Mouse (Mus musculus) embryo, embryonic 11 days (tissue): ENCODE measurements around the gene Vps53.

ENCODE experiments used
- DNase-seq: peaks from one replicate; pipeline ENCODE4 v3.0.0-alpha.2; 2015

The Vps53 gene

GRCm38 (mm10) chr11:76050967-76051512 lies 128.4 kb downstream of the Vps53 start:
- DNase-seq, result no peak

DNA sequence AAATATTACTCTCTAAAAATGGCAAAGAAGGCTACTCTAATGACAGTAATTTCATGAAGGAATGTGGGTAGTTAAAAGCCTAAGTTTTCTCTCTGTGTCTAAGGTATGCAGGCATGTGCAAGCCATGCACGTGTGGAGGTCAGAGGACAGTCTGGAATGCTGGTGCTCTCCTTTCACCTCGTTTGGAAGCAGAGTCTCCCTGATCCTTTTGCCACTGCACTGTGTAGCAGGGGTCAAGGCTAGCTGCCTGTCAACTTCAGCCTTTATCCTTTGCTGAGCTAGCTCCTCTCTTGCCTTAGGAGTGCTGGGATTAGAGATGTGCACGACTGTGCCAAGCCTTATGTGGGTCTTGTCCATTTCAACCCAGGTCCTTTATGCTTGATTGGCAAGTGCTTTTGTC lies 128.9 kb downstream of the Vps53 start:
- DNase-seq, result no peak

DNA sequence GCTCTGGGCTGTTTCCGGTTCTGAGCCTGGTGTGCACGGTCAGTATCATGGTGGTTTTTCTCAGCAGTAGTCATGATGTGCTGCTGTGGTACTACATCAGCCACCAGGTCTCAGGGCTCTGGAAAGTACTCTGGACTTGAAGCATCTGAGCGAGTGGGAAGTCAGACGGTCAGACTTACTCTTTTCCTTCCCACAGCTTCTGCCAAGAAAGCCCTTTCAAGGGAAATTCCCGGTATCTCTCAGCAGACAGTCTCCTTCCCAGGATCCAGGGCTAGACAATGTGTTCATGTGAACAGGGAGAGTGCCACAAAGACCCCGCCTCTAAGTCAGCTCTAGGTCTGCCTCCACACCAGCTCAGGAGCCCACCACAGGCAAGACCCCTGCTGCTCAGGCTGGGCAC lies 134.1 kb downstream of the Vps53 start:
- no peak for DNase-seq

GRCm38 (mm10) chr11:76044468-76044867 lies 135.0 kb downstream of the Vps53 start:
- no peak for DNase-seq

DNA sequence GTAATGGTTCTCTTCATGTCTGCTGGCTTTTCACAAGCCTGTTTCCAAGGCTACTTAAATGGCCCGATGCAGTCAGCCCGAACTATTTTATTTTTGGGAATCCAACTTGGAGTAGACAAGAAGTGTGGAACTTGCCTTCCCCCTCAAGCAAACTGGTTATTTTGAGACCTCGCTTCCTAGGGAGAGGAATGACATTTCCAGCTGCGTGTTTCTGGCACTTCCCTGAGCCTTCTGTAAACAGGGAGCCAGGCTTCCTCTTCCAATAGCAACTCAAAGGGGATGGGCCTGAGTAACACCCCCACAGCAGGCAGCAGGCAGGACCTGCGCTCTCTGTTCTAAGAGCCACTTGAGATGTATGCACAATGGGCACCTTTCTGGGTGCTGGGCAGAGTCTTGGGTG lies 136.6 kb downstream of the Vps53 start:
- DNase-seq, result no peak

- DNase-seq, result no peak
These were observed 137.3 kb downstream of the Vps53 start for GRCm38 (mm10) chr11:76042041-76042638.

DNA sequence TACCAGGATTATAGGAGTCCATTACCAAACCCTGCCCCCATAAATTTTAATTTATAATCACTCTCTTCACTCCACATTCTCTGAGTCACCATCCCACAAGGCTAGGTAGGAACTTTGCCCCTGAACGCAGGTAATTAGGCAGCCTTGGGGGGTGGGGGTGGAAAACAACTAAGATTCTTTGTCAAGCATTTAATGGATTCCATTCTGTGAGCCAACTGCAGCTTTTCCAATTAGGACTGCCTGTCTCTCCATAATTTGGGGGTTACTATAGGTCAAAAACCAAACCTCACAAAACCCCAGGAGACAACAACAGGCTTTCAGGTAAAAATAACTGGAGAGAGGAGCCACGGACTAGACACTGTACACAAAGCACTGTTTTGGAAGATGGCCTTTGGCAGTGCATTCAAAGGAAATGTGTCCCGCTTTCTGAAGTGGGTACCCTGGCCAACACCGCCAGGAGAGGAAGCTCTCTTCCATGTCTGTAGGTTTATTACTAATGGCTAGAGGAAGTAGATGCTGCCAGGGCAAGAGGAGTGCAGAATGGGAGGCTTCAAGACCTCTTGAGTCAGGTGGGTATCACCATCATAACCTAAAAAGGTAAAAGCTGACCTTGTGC lies 138.6 kb downstream of the Vps53 start:
- DNase-seq, result no peak

DNA sequence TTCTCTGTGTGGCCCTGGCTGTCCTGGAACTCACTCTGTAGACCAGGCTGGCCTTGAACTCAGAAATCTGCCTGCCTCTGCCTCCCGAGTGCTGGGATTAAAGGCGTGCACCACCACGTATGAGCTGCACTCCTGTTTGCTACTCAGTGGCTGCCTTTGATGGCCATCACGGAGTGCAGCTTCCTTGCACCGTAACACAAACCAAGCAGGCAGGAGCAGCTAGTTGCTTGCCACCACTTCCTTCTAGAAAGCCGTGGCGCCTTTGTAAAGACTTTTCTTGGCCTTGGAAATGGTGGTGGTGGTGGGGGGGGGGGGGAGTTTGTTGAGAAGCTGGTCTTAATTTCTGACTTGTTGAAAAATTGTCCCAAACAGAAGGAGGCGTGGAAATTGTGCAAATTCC lies 139.3 kb downstream of the Vps53 start:
- DNase-seq, result no peak

GRCm38 (mm10) chr11:76039271-76040053 lies 140.0 kb downstream of the Vps53 start:
- no peak for DNase-seq

DNA sequence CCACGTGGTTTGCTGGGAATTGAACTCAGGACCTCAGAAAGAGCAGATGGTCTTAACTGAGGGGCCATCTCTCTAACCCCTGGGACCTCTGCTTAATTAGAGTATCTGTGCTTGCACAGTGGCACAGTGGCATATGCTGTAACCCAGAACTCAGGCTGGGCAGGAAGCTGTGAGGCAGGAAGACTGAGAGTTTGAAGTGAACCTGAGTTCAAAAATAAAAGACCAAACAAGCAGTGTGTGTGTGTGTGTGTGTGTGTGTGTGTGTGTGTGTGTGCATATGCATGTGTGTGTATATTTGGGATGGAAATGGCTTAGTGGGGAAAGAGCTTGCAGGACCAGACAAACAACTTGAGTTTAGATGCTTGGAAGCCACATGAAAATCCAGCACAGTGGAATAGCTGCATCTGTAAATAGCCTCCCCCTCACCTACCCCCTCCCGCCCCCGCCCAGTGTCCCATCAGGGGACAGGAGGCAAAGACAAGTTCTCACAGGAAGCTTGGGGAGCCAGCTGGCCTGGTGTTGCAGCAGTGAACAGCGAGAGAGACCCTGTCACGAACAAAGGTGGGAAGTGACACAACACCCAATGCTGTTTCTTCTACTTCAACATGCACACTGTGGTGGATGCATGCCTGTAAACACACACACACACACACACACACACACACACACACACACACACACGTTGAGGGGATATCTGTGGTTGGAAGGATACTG lies 141.7 kb downstream of the Vps53 start:
- DNase-seq, result no peak

DNA sequence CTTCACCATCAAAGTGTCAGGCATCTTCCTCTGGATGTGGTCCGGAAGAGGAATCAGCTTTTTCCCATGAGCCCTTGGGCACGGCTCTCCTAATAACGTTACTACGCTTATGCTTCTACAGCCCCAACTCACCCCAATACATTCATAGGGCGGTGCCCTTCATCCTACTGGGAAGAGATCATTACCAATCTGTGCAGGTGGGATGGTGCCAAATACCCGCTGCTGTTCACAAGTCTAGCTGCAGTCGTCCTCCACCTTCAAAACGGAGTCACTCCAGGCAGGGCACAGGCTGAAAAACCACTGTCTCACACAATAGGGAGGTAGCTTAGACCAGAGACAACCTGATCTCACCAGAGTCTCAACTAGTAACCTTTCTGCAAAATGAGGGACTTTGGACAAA lies 144.3 kb downstream of the Vps53 start:
- DNase-seq, result no peak

- no peak for DNase-seq
These were observed 145.6 kb downstream of the Vps53 start for GRCm38 (mm10) chr11:76033836-76034235.

- DNase-seq, result no peak
These were observed 146.1 kb downstream of the Vps53 start for GRCm38 (mm10) chr11:76033359-76033758.

DNA sequence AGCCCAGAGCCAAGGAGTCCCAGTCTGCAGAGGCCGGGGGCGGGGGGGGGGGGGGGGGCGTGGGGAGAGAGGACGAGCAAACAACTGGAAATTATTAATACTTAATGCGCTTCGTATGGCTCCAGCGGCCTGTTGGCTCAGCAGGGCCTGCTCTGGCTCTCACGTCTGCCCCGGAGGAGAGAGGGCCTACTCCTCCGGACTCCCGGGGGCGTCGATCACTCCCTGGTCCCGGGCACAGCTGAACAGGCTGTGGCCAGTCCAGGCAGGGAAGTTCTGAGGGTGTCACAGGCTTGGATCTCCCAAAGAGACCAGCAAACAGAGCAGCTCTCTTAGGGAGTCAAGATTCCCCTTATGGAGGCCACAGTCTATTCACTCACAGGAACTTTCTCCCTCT lies 151.4 kb downstream of the Vps53 start:
- peak; percentile 69 for DNase-seq

- peak; percentile 94 for DNase-seq
These were observed 152.0 kb downstream of the Vps53 start, which contains the start of gene Rflnb for GRCm38 (mm10) chr11:76027139-76028071. TSS of gene Rflnb (minus strand) at chr11:76027782.

- DNase-seq, result no peak
These were observed 152.8 kb downstream of the Vps53 start for GRCm38 (mm10) chr11:76026527-76027138.

DNA sequence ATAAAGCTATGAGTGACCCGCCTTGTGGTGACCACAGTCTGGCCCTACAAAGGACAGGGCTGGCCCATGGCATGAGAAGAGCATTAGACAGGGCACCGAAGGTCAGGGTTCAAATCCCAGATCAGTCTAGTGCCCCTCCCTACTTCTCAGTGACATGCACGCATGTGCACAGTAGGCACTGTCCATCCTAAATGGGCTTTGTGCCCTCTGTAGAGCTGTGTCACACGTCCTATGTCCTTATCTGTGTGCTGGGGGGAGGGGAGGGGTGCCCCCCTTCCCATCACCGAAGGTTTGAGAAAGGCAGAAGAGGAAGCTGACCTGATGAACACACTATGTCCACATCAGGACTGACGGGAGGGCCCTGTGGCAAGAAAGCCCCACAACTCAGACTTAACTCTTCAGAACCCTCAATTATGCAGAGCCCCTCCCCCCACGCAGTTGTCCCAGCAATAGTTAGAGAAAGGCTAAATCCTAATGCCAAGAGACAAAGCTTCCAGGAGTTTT lies 154.3 kb downstream of the Vps53 start:
- DNase-seq, result no peak

DNA sequence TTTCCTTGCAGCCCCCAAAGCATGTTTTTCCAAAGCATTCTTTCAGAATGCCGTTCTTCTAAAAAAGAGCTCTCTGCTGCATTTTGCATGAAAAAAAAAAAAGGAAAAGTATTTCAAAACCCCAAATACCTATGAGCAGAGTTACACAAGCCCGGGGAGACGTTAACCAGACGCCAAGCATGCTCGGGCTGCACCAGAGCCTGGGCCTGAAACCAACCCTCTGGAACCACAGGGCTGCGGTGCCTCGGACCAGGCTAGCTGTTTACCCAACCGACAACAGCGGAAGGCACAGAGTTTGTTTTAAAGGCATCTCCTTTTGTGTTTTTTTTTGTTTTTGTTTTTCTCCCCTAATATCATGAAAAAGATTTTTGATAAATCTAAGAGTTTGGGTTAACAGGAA lies 158.5 kb downstream of the Vps53 start:
- DNase-seq, result no peak

DNA sequence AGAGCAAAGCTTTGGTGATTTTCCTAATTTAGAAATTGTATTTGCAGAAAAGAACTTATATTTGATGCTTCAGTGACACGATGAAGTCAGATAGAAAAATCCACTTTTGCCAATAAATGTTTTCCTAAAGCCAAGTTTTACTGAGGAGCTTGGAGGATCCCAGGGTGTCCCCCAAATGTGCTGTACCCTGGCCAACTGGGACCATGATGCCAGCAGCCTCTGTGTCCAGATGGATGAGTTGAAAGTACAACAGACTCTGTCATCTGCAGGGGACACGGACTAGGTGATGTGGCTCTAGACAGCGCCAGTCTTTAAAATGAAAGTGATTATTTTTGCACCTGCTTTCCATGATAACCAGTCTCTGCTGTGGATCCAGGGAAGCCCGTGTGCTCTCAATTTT lies 159.6 kb downstream of the Vps53 start:
- DNase-seq, result no peak

DNA sequence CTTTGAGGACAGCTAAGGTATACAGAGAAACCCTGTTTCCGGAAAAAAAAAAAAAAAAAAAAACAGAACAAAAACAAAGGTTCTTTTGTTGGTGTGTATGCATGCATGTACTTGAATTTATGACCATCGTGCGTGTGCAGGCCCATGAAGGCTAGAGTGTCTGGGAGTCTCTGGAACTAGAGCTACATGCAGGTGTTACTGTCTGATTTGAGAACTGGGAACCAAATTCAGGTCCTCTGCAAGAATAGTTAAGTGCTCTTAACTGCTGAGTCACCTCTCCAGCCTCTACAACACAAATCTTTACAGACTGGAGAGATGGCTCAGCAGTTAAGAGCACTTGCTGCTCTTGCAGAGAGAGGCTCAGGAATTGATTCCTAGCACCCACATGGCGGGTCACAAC lies 163.6 kb downstream of the Vps53 start:
- no peak for DNase-seq

GRCm38 (mm10) chr11:76015251-76015650 lies 164.2 kb downstream of the Vps53 start:
- DNase-seq, result no peak
